Mouse (Mus musculus): ENCODE measurements around the gene Gm21586. TPM values are rescaled to one million over a fixed set of nuclear protein-coding genes. Genes with fewer than 3 reads are reported as not detected.
"Not testable (repeated sequence)": the region's sequence is repeated elsewhere in the genome, so short reads cannot be mapped to it uniquely, and the experiment has no call there.

Gm21586 gene
- polyA plus RNA-seq (2015; fragmentation: Nextera tagmentation; extraction: Ambion mirVana): not detected in 2 replicates

- not testable (repeated sequence) for ATAC-seq (replicated peaks; ENCODE audit: extremely low read depth, insufficient read depth, low FRiP score); H3K27ac ChIP-seq (ENCODE audit: low read length); H3K4me3 ChIP-seq (ENCODE audit: low read length); H3K9me3 ChIP-seq (replicated peaks; ENCODE audit: control insufficient read depth, low read length); H3K36me3 ChIP-seq (ENCODE audit: control insufficient read depth, insufficient read depth); H3K4me2 ChIP-seq (ENCODE audit: low read depth, low read length); H3K4me1 ChIP-seq (ENCODE audit: control insufficient read depth, insufficient read depth, low read length); H3K27me3 ChIP-seq (ENCODE audit: control insufficient read depth, insufficient read depth, low read length); H3K9ac ChIP-seq (ENCODE audit: low read length)
- WGBS: no CpG with 5 or more reads among the region's 18 CpGs
These were observed at the start of gene Gm21586 for GRCm38 (mm10) chr4:42439078-42439477. Gm21586 (plus strand) TSS chr4:42439378.

- H3K27me3 ChIP-seq (ENCODE audit: control insufficient read depth, insufficient read depth, low read length); H3K36me3 ChIP-seq (ENCODE audit: control insufficient read depth, insufficient read depth); H3K4me1 ChIP-seq (ENCODE audit: control insufficient read depth, insufficient read depth, low read length); H3K4me3 ChIP-seq (ENCODE audit: low read length); ATAC-seq (replicated peaks; ENCODE audit: extremely low read depth, insufficient read depth, low FRiP score); H3K9ac ChIP-seq (ENCODE audit: low read length); H3K4me2 ChIP-seq (ENCODE audit: low read depth, low read length); H3K27ac ChIP-seq (ENCODE audit: low read length); H3K9me3 ChIP-seq (replicated peaks; ENCODE audit: control insufficient read depth, low read length): not testable (repeated sequence)
- no CpG with 5 or more reads among the region's 5 CpGs for WGBS
These were observed 27.3 kb downstream of the Gm21586 start, which contains the start of gene Gm2163 for GRCm38 (mm10) chr4:42466452-42466851. Gm2163 (plus strand) TSS chr4:42466752.

Other genes with a start within 250 kb of the Gm21586 start
- gene Gm10600, start 198.7 kb upstream of the Gm21586 start, polyA plus RNA-seq (2015; fragmentation: Nextera tagmentation; extraction: Ambion mirVana): not detected in 2 replicates
- gene Ccl21b, start 183.6 kb upstream of the Gm21586 start, polyA plus RNA-seq (2015; fragmentation: Nextera tagmentation; extraction: Ambion mirVana): not detected in 2 replicates
- gene Gm21953, start 145.1 kb upstream of the Gm21586 start, polyA plus RNA-seq (2015; fragmentation: Nextera tagmentation; extraction: Ambion mirVana): not detected in 2 replicates
- gene Fam205a3, start 121.0 kb upstream of the Gm21586 start, polyA plus RNA-seq (2015; fragmentation: Nextera tagmentation; extraction: Ambion mirVana): not detected in 2 replicates
- gene Gm2163, start 27.4 kb downstream of the Gm21586 start, polyA plus RNA-seq (2015; fragmentation: Nextera tagmentation; extraction: Ambion mirVana): not detected in 2 replicates
- not detected in 2 replicates for gene Fam205a2, start 88.8 kb downstream of the Gm21586 start, polyA plus RNA-seq (2015; fragmentation: Nextera tagmentation; extraction: Ambion mirVana)
- gene Gm10591, start 172.8 kb downstream of the Gm21586 start, polyA plus RNA-seq (2015; fragmentation: Nextera tagmentation; extraction: Ambion mirVana): not detected in 2 replicates
- 0.25 and 0.92 TPM in 2 replicates for gene Gm2564, start 190.3 kb downstream of the Gm21586 start, polyA plus RNA-seq (2015; fragmentation: Nextera tagmentation; extraction: Ambion mirVana)
- gene Ccl27b, start 215.9 kb downstream of the Gm21586 start, polyA plus RNA-seq (2015; fragmentation: Nextera tagmentation; extraction: Ambion mirVana): not detected in 2 replicates
- 0.12 TPM in 1 of 2 replicates, not detected in the other for gene Il11ra2, start 222.5 kb downstream of the Gm21586 start, polyA plus RNA-seq (2015; fragmentation: Nextera tagmentation; extraction: Ambion mirVana)

Measured in heart, embryonic 16.5 days (tissue).